Mouse (Mus musculus) activated CD4-positive, CD25-positive, alpha-beta regulatory T cell, adult 4 months (primary cell): ENCODE measurements around the gene Dock9. TPM values are rescaled to one million over a fixed set of nuclear protein-coding genes. Genes with fewer than 3 reads are reported as not detected.

Source experiments
- ATAC-seq: one replicate; pipeline ENCODE4 v1.8.0; 2017
- polyA plus RNA-seq, 2 experiments: library from polyadenylated mRNA; unstranded; fragments of 100-300 nt; shearing (Covaris generic); gene quantifications; one replicate each; pipeline ENCODE4 v1.2.1; 2017

Dock9 gene
- polyA plus RNA-seq, 2 experiments from 2014 or later = 3.8 to 4.0 TPM

DNA sequence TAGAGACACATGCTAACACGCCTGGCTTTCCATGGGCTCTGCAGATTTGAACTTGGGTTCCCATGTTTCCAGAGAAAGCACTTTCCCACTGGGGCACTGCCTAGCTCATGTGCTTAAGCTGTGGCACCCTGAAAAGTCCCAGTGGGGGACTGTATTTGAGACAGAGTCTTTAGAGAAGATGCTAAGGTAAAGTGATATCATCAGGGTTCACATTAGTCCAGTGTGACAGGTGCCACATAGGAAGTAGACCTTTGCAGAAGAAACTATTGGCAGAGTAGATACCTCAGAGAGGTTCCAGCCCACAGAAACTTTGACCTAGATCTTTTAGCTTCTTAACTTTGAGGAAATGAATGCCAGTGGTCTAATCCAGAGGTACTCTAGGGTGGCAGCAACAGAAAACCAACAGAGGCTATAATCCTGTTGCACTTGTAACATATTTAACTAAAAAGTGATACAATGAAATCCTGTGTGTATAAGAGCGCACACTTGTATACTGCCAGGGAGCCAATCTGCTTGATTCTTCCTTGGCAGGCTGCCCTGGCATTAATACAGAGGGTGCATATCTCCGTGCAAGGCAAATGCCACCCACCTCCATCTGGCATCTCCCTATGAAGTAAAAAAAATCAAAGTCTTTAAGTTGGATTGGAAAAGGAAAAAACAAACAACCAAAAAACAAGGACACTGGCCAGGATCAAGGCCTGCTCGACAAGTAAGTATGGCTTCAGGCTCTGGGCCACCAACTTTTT is 179.8 kb downstream of the Dock9 start:
- no peak for ATAC-seq

GRCm38 (mm10) chr14:121615431-121615830 is 182.2 kb downstream of the Dock9 start:
- ATAC-seq = no peak

- ATAC-seq = no peak
Measured at GRCm38 (mm10) chr14:121614461-121615170, 183.0 kb downstream of the Dock9 start.

DNA sequence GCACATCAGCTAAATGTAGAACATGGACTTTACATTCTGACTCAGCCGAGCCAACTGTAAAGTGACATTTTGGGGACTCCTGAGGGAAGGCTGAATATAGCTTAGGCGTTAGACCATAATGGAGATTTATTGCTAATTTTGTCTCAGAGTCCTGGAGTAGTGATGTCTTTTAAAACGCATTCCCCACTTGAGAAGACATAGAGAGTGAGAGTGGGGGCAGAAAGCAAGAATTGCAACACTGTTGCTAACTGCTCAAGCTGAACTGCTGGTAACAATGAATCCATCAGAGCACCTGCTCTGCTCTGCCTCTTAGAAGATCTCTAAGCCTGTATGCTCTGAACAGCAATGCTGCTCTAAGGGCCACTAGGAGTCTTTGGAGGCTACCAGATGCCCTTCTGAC is 184.1 kb downstream of the Dock9 start:
- no peak for ATAC-seq

GRCm38 (mm10) chr14:121612926-121613325 is 184.7 kb downstream of the Dock9 start:
- ATAC-seq = no peak

GRCm38 (mm10) chr14:121611533-121611932 is 186.1 kb downstream of the Dock9 start:
- ATAC-seq = no peak

GRCm38 (mm10) chr14:121611098-121611497 is 186.5 kb downstream of the Dock9 start:
- ATAC-seq = no peak

- ATAC-seq = no peak
Measured at GRCm38 (mm10) chr14:121608522-121608921, 189.1 kb downstream of the Dock9 start.

- no peak for ATAC-seq
Measured at GRCm38 (mm10) chr14:121606433-121606832, 191.2 kb downstream of the Dock9 start.

DNA sequence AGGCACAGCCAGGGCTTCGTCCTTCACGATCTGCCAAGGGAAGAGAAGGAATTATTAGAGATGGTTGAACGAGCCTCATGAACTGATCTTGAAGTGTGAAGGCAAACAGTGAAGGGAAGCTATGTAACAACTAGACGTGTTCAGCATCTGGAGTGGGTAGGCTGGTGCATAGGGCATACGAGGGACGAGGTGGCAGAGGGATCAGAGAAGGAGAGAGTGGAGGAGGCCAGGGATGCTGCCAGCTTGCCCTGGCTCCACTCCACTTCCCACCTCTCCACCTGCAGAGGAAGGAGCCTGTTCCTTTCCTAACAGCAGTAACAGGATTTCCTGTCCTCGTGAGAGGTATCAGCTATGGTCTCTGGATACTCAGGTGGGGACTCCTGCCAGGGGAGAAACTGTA is 192.4 kb downstream of the Dock9 start:
- ATAC-seq = no peak

DNA sequence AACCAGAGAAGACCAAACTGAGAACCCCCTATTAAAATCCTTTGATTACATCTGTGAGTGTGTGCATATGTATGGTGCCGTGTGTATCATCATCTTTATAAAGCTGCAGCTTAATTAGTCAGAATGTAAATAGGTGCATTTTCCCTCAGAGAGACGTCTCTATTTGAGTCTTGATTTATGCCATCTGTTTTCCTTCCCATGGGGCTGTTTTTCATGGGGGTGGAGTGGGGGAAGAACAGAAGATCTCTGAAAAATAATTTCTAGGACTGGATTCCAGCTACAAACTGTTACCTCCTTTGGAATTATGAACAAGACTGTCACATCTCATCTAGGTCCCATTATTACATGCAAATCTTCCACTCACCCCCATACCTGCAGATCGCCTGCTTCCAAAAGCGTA is 193.1 kb downstream of the Dock9 start:
- no peak for ATAC-seq

GRCm38 (mm10) chr14:121602610-121603009 is 195.0 kb downstream of the Dock9 start:
- ATAC-seq = no peak

DNA sequence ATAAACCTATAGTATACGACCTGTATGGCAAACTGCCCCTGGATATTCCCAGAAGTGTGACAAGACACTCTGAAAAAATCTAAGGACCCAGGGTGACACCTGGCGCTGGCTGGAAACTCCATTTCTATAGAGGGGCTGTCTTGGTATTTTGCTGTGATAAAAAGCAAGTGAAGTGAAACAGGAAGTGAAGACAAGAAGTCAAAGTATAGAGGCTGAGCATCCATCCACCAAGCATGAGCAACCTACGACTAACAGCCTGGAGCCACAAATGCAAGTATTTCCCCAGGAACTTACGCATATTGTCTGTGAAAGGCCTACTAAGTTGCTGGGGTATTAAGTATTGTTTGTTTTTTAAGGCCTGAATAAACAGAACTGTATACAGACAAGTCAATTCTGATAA is 197.1 kb downstream of the Dock9 start:
- ATAC-seq = no peak

- no peak for ATAC-seq
Measured at GRCm38 (mm10) chr14:121597073-121597472, 200.6 kb downstream of the Dock9 start.

GRCm38 (mm10) chr14:121596631-121597030 is 201.0 kb downstream of the Dock9 start:
- no peak for ATAC-seq

DNA sequence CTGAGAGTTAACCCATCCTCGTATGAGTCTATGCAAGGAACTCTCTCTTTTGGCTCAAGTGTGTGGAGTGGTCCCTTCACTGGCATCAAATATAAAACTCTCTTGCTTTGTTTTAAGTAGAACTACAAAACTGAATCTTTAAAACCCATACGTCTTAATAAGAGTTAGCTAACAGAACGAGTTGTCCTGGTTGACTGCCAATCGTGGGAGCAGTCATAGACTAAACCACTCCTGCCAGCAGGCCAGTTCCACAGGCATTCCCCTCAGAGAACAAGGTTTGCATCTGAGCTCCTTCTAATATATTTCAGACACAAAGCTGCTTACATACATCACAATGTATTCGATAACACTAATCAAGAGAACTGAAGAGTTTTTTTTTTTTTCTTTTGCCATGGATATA is 203.0 kb downstream of the Dock9 start:
- no peak for ATAC-seq

- no peak for ATAC-seq
Measured at GRCm38 (mm10) chr14:121593313-121593929, 204.2 kb downstream of the Dock9 start.

DNA sequence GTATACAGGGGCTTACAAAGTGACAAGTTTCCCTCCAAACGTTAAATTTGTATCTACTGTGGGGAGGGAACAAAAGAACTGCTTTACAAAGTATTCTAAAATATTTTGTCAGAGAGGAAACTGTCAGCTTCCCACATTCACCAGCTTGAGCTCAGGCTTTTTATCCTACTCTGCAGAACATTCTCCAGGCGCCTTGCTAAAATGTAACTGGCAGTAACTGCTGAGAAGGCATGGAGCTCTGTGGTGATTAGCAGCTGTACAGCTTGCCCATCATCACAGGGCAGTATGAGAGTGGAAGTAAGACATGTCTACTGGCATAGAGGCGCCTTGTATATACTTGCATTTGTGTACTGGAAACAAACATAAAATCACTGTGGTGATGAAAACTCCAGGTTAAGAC is 204.7 kb downstream of the Dock9 start:
- ATAC-seq = no peak

GRCm38 (mm10) chr14:121592356-121592755 is 205.3 kb downstream of the Dock9 start:
- ATAC-seq = no peak

GRCm38 (mm10) chr14:121589097-121589725 is 208.4 kb downstream of the Dock9 start:
- ATAC-seq = peak; percentile 62

GRCm38 (mm10) chr14:121588451-121588850 is 209.2 kb downstream of the Dock9 start:
- ATAC-seq = peak; percentile 47

GRCm38 (mm10) chr14:121585906-121586765 is 211.5 kb downstream of the Dock9 start:
- ATAC-seq = no peak
